Mouse (Mus musculus): Measurements from ENCODE around the gene Edem2. TPM values are rescaled to one million over a fixed set of nuclear protein-coding genes. Genes with fewer than 3 reads are reported as not detected.
"Not testable (repeated sequence)": the region's sequence is repeated elsewhere in the genome, so short reads cannot be mapped to it uniquely, and the experiment has no call there.

The Edem2 gene
- polyA plus RNA-seq, 1 experiment from 2014 or later = 24.9 TPM

- no peak overlapping the region for H3K4me2 ChIP-seq (ENCODE audit: low read depth, severe bottlenecking)
- WGBS = 89% methylated on average over 9 of the region's 9 CpGs
- no peak for DNase-seq (ENCODE audit: low spot score)
- H3K9me3 ChIP-seq (ENCODE audit: control insufficient read depth, low read length) = no peaks in the 10 kb centered on the region
- H3K36me3 ChIP-seq (ENCODE audit: control insufficient read depth, insufficient read depth, low read length) = no peaks in the 10 kb centered on the region
- no peak overlapping the region for H3K9ac ChIP-seq (ENCODE audit: low read length)
- no peak overlapping the region for H3K4me3 ChIP-seq (ENCODE audit: low read depth, low read length)
- ATAC-seq (ENCODE audit: insufficient number of reproducible peaks, low FRiP score, low TSS enrichment, low read depth) = no peak
- H3K27ac ChIP-seq (replicated peaks; ENCODE audit: low read depth, low read length) = no peak overlapping the region
- no peaks in the 10 kb centered on the region for H3K4me1 ChIP-seq (ENCODE audit: control insufficient read depth, insufficient read depth, low read length)
- H3K27me3 ChIP-seq (ENCODE audit: control insufficient read depth, insufficient read depth, low read length) = no peaks in the 10 kb centered on the region
Measured at GRCm38 (mm10) chr2:155743351-155743750, 14.1 kb upstream of the Edem2 start.

GRCm38 (mm10) chr2:155742931-155743337 is 13.7 kb upstream of the Edem2 start:
- no peak for DNase-seq (ENCODE audit: low spot score)
- H3K4me3 ChIP-seq (ENCODE audit: low read depth, low read length) = no peak overlapping the region
- no peak overlapping the region for H3K9ac ChIP-seq (ENCODE audit: low read length)
- WGBS = 86% methylated on average over 12 of the region's 12 CpGs
- H3K4me2 ChIP-seq (ENCODE audit: low read depth, severe bottlenecking) = no peak overlapping the region
- no peaks in the 10 kb centered on the region for H3K36me3 ChIP-seq (ENCODE audit: control insufficient read depth, insufficient read depth, low read length)
- H3K4me1 ChIP-seq (ENCODE audit: control insufficient read depth, insufficient read depth, low read length) = no peaks in the 10 kb centered on the region
- ATAC-seq (ENCODE audit: insufficient number of reproducible peaks, low FRiP score, low TSS enrichment, low read depth) = no peak
- H3K9me3 ChIP-seq (ENCODE audit: control insufficient read depth, low read length) = no peaks in the 10 kb centered on the region
- H3K27me3 ChIP-seq (ENCODE audit: control insufficient read depth, insufficient read depth, low read length) = no peaks in the 10 kb centered on the region
- H3K27ac ChIP-seq (replicated peaks; ENCODE audit: low read depth, low read length) = no peak overlapping the region

- H3K9me3 ChIP-seq (ENCODE audit: control insufficient read depth, low read length) = no peaks in the 10 kb centered on the region
- H3K36me3 ChIP-seq (ENCODE audit: control insufficient read depth, insufficient read depth, low read length) = no peaks in the 10 kb centered on the region
- no peak overlapping the region for H3K27ac ChIP-seq (replicated peaks; ENCODE audit: low read depth, low read length)
- no peak for ATAC-seq (ENCODE audit: insufficient number of reproducible peaks, low FRiP score, low TSS enrichment, low read depth)
- H3K4me1 ChIP-seq (ENCODE audit: control insufficient read depth, insufficient read depth, low read length) = no peaks in the 10 kb centered on the region
- H3K9ac ChIP-seq (ENCODE audit: low read length) = no peak overlapping the region
- WGBS = 87% methylated on average over 11 of the region's 11 CpGs
- no peak overlapping the region for H3K4me3 ChIP-seq (ENCODE audit: low read depth, low read length)
- H3K4me2 ChIP-seq (ENCODE audit: low read depth, severe bottlenecking) = no peak overlapping the region
- H3K27me3 ChIP-seq (ENCODE audit: control insufficient read depth, insufficient read depth, low read length) = no peaks in the 10 kb centered on the region
- DNase-seq (ENCODE audit: low spot score) = no peak
Measured at GRCm38 (mm10) chr2:155742211-155742610, 12.9 kb upstream of the Edem2 start.

- WGBS = 79% methylated on average over 9 of the region's 9 CpGs
- Histone ChIP-seq H3K4me3 (ENCODE audit: low read depth, low read length) (no peak overlapping the region), H3K4me1 (ENCODE audit: control insufficient read depth, insufficient read depth, low read length) (no peaks in the 10 kb centered on the region), H3K36me3 (ENCODE audit: control insufficient read depth, insufficient read depth, low read length) (no peaks in the 10 kb centered on the region), H3K9me3 (ENCODE audit: control insufficient read depth, low read length) (no peaks in the 10 kb centered on the region), H3K9ac (ENCODE audit: low read length) (no peak overlapping the region), H3K4me2 (ENCODE audit: low read depth, severe bottlenecking) (no peak overlapping the region), H3K27me3 (ENCODE audit: control insufficient read depth, insufficient read depth, low read length) (no peaks in the 10 kb centered on the region), H3K27ac (replicated peaks; ENCODE audit: low read depth, low read length) (no peak overlapping the region)
- DNase-seq (ENCODE audit: low spot score) (no peak), ATAC-seq (ENCODE audit: insufficient number of reproducible peaks, low FRiP score, low TSS enrichment, low read depth) (no peak)
Measured at GRCm38 (mm10) chr2:155737803-155738202, 8.5 kb upstream of the Edem2 start.

GRCm38 (mm10) chr2:155736936-155737335 is 7.7 kb upstream of the Edem2 start:
- H3K9ac ChIP-seq (ENCODE audit: low read length) = no peak overlapping the region
- H3K9me3 ChIP-seq (ENCODE audit: control insufficient read depth, low read length) = no peaks in the 10 kb centered on the region
- H3K4me1 ChIP-seq (ENCODE audit: control insufficient read depth, insufficient read depth, low read length) = no peaks in the 10 kb centered on the region
- no peaks in the 10 kb centered on the region for H3K36me3 ChIP-seq (ENCODE audit: control insufficient read depth, insufficient read depth, low read length)
- H3K27me3 ChIP-seq (ENCODE audit: control insufficient read depth, insufficient read depth, low read length) = no peaks in the 10 kb centered on the region
- no peak overlapping the region for H3K4me2 ChIP-seq (ENCODE audit: low read depth, severe bottlenecking)
- ATAC-seq (ENCODE audit: insufficient number of reproducible peaks, low FRiP score, low TSS enrichment, low read depth) (no peak), DNase-seq (ENCODE audit: low spot score) (no peak)
- H3K4me3 ChIP-seq (ENCODE audit: low read depth, low read length) = no peak overlapping the region
- WGBS = 81% methylated on average over 6 of the region's 6 CpGs
- no peak overlapping the region for H3K27ac ChIP-seq (replicated peaks; ENCODE audit: low read depth, low read length)

GRCm38 (mm10) chr2:155735766-155736165 is 6.5 kb upstream of the Edem2 start, which contains the start of gene Gm17581:
Gene Gm17581, minus strand, starts transcription at chr2:155735866.
- not testable (repeated sequence) for H3K4me2 ChIP-seq (ENCODE audit: low read depth, severe bottlenecking); H3K27ac ChIP-seq (replicated peaks; ENCODE audit: low read depth, low read length); ATAC-seq (ENCODE audit: insufficient number of reproducible peaks, low FRiP score, low TSS enrichment, low read depth); H3K9me3 ChIP-seq (ENCODE audit: control insufficient read depth, low read length); H3K27me3 ChIP-seq (ENCODE audit: control insufficient read depth, insufficient read depth, low read length); H3K36me3 ChIP-seq (ENCODE audit: control insufficient read depth, insufficient read depth, low read length); H3K4me1 ChIP-seq (ENCODE audit: control insufficient read depth, insufficient read depth, low read length); H3K9ac ChIP-seq (ENCODE audit: low read length); DNase-seq (ENCODE audit: low spot score); H3K4me3 ChIP-seq (ENCODE audit: low read depth, low read length)
- WGBS = 83% methylated on average over 5 of the region's 5 CpGs

- Histone ChIP-seq H3K9ac (ENCODE audit: low read length) (no peak overlapping the region), H3K36me3 (ENCODE audit: control insufficient read depth, insufficient read depth, low read length) (no peaks in the 10 kb centered on the region)
- no peak for ATAC-seq (ENCODE audit: insufficient number of reproducible peaks, low FRiP score, low TSS enrichment, low read depth)
Measured at GRCm38 (mm10) chr2:155735080-155735479, 5.8 kb upstream of the Edem2 start.

GRCm38 (mm10) chr2:155728742-155729141 is 533 bp downstream of the Edem2 start:
- Histone ChIP-seq H3K27me3 (ENCODE audit: control insufficient read depth, insufficient read depth, low read length) (no peaks in the 10 kb centered on the region), H3K9ac (ENCODE audit: low read length) (peak overlapping the region; percentile 54), H3K9me3 (ENCODE audit: control insufficient read depth, low read length) (no peaks in the 10 kb centered on the region), H3K4me1 (ENCODE audit: control insufficient read depth, insufficient read depth, low read length) (no peaks in the 10 kb centered on the region), H3K4me3 (ENCODE audit: low read depth, low read length) (peak overlapping the region; percentile 90), H3K4me2 (ENCODE audit: low read depth, severe bottlenecking) (peak overlapping the region; percentile 91), H3K36me3 (ENCODE audit: control insufficient read depth, insufficient read depth, low read length) (no peaks in the 10 kb centered on the region), H3K27ac (replicated peaks; ENCODE audit: low read depth, low read length) (no peak overlapping the region)
- 7% methylated on average over 15 of the region's 15 CpGs for WGBS
- DNase-seq (ENCODE audit: low spot score) = no peak
- no peak for ATAC-seq (ENCODE audit: insufficient number of reproducible peaks, low FRiP score, low TSS enrichment, low read depth)

More at GRCm38 (mm10) chr2:155735080-155735479, 5.8 kb upstream of the Edem2 start:
- Histone ChIP-seq H3K4me3 (ENCODE audit: low read depth, low read length) (no peak overlapping the region), H3K27ac (replicated peaks; ENCODE audit: low read depth, low read length) (no peak overlapping the region), H3K9me3 (ENCODE audit: control insufficient read depth, low read length) (no peaks in the 10 kb centered on the region), H3K4me2 (ENCODE audit: low read depth, severe bottlenecking) (no peak overlapping the region), H3K4me1 (ENCODE audit: control insufficient read depth, insufficient read depth, low read length) (no peaks in the 10 kb centered on the region), H3K27me3 (ENCODE audit: control insufficient read depth, insufficient read depth, low read length) (no peaks in the 10 kb centered on the region)
- 81% methylated on average over 5 of the region's 5 CpGs for WGBS
- DNase-seq (ENCODE audit: low spot score) = no peak

- 75% methylated on average over 7 of the region's 7 CpGs for WGBS
- Histone ChIP-seq H3K4me1 (ENCODE audit: control insufficient read depth, insufficient read depth, low read length) (no peaks in the 10 kb centered on the region), H3K27ac (replicated peaks; ENCODE audit: low read depth, low read length) (no peak overlapping the region), H3K4me3 (ENCODE audit: low read depth, low read length) (no peak overlapping the region), H3K9me3 (ENCODE audit: control insufficient read depth, low read length) (no peaks in the 10 kb centered on the region), H3K36me3 (ENCODE audit: control insufficient read depth, insufficient read depth, low read length) (no peaks in the 10 kb centered on the region), H3K4me2 (ENCODE audit: low read depth, severe bottlenecking) (no peak overlapping the region; the same call in 1 of the 2 replicates), H3K27me3 (ENCODE audit: control insufficient read depth, insufficient read depth, low read length) (no peaks in the 10 kb centered on the region), H3K9ac (ENCODE audit: low read length) (no peak overlapping the region)
- no peak for DNase-seq (ENCODE audit: low spot score)
- no peak for ATAC-seq (ENCODE audit: insufficient number of reproducible peaks, low FRiP score, low TSS enrichment, low read depth)
Measured at GRCm38 (mm10) chr2:155727764-155728395, 1.4 kb downstream of the Edem2 start.

All from limb, embryonic 11.5 days (tissue).